Mouse (Mus musculus): Measurements from ENCODE around the gene 4933416C03Rik. TPM values are rescaled to one million over a fixed set of nuclear protein-coding genes. Genes with fewer than 3 reads are reported as not detected.

4933416C03Rik gene
- polyA plus RNA-seq, 1 experiment from 2014 or later, result 0.19 TPM

GRCm38 (mm10) chr10:116098470-116098869 is 15.2 kb downstream of the 4933416C03Rik start:
- Histone ChIP-seq H3K36me3 (ENCODE audit: control insufficient read depth, insufficient read depth) (no peaks in the 10 kb centered on the region), H3K4me1 (replicated peaks; ENCODE audit: control insufficient read depth, insufficient read depth, low read length) (no peaks in the 10 kb centered on the region), H3K9ac (replicated peaks; ENCODE audit: low read depth, low read length) (no peak overlapping the region), H3K9me3 (ENCODE audit: control insufficient read depth, low read length) (no peaks in the 10 kb centered on the region), H3K4me2 (ENCODE audit: low read length) (no peak overlapping the region), H3K27ac (ENCODE audit: low read length) (no peak overlapping the region), H3K4me3 (replicated peaks; ENCODE audit: low read length) (no peak overlapping the region), H3K27me3 (replicated peaks; ENCODE audit: control insufficient read depth, insufficient read depth, low read length) (no peaks in the 10 kb centered on the region)
- no peak for ATAC-seq
- 96% methylated on average over 7 of the region's 7 CpGs for WGBS

GRCm38 (mm10) chr10:116096466-116096865 is 17.3 kb downstream of the 4933416C03Rik start:
- no peak overlapping the region for H3K4me3 ChIP-seq (replicated peaks; ENCODE audit: low read length)
- no peak for ATAC-seq
- H3K4me1 ChIP-seq (replicated peaks; ENCODE audit: control insufficient read depth, insufficient read depth, low read length), result no peaks in the 10 kb centered on the region
- H3K9me3 ChIP-seq (ENCODE audit: control insufficient read depth, low read length), result no peaks in the 10 kb centered on the region
- no peaks in the 10 kb centered on the region for H3K36me3 ChIP-seq (ENCODE audit: control insufficient read depth, insufficient read depth)
- no peak overlapping the region for H3K4me2 ChIP-seq (ENCODE audit: low read length)
- H3K27me3 ChIP-seq (replicated peaks; ENCODE audit: control insufficient read depth, insufficient read depth, low read length), result no peaks in the 10 kb centered on the region
- no peak overlapping the region for H3K27ac ChIP-seq (ENCODE audit: low read length)
- no peak overlapping the region for H3K9ac ChIP-seq (replicated peaks; ENCODE audit: low read depth, low read length)
- 76% methylated on average over 13 of the region's 13 CpGs for WGBS

GRCm38 (mm10) chr10:116083965-116084364 is 29.8 kb downstream of the 4933416C03Rik start:
- Histone ChIP-seq H3K36me3 (ENCODE audit: control insufficient read depth, insufficient read depth) (no peaks in the 10 kb centered on the region), H3K4me3 (replicated peaks; ENCODE audit: low read length) (no peak overlapping the region), H3K4me2 (ENCODE audit: low read length) (no peak overlapping the region), H3K9ac (replicated peaks; ENCODE audit: low read depth, low read length) (no peak overlapping the region), H3K9me3 (ENCODE audit: control insufficient read depth, low read length) (no peaks in the 10 kb centered on the region), H3K27me3 (replicated peaks; ENCODE audit: control insufficient read depth, insufficient read depth, low read length) (no peaks in the 10 kb centered on the region), H3K27ac (ENCODE audit: low read length) (no peak overlapping the region), H3K4me1 (replicated peaks; ENCODE audit: control insufficient read depth, insufficient read depth, low read length) (0 out of 2 replicates have a peak, but pooled peaks cover 3% of the 10 kb centered on the region)
- WGBS, result 26% methylated on average over 3 of the region's 3 CpGs
- ATAC-seq, result no peak

GRCm38 (mm10) chr10:116080841-116081240 is 32.9 kb downstream of the 4933416C03Rik start:
- H3K27me3 ChIP-seq (replicated peaks; ENCODE audit: control insufficient read depth, insufficient read depth, low read length), result no peaks in the 10 kb centered on the region
- H3K36me3 ChIP-seq (ENCODE audit: control insufficient read depth, insufficient read depth), result no peaks in the 10 kb centered on the region
- H3K4me2 ChIP-seq (ENCODE audit: low read length), result no peak overlapping the region
- H3K27ac ChIP-seq (ENCODE audit: low read length), result no peak overlapping the region
- WGBS, result 92% methylated on average over 6 of the region's 6 CpGs
- H3K9me3 ChIP-seq (ENCODE audit: control insufficient read depth, low read length), result no peaks in the 10 kb centered on the region
- no peak overlapping the region for H3K9ac ChIP-seq (replicated peaks; ENCODE audit: low read depth, low read length)
- no peak overlapping the region for H3K4me3 ChIP-seq (replicated peaks; ENCODE audit: low read length)
- 0 out of 2 replicates have a peak, but pooled peaks cover 3% of the 10 kb centered on the region for H3K4me1 ChIP-seq (replicated peaks; ENCODE audit: control insufficient read depth, insufficient read depth, low read length)
- no peak for ATAC-seq

GRCm38 (mm10) chr10:116079396-116079795 is 34.3 kb downstream of the 4933416C03Rik start:
- ATAC-seq, result no peak
- no peaks in the 10 kb centered on the region for H3K27me3 ChIP-seq (replicated peaks; ENCODE audit: control insufficient read depth, insufficient read depth, low read length)
- H3K4me1 ChIP-seq (replicated peaks; ENCODE audit: control insufficient read depth, insufficient read depth, low read length), result 0 out of 2 replicates have a peak, but pooled peaks cover 3% of the 10 kb centered on the region
- no peak overlapping the region for H3K9ac ChIP-seq (replicated peaks; ENCODE audit: low read depth, low read length)
- H3K36me3 ChIP-seq (ENCODE audit: control insufficient read depth, insufficient read depth), result no peaks in the 10 kb centered on the region
- no peak overlapping the region for H3K27ac ChIP-seq (ENCODE audit: low read length)
- 42% methylated on average over 7 of the region's 7 CpGs for WGBS
- no peaks in the 10 kb centered on the region for H3K9me3 ChIP-seq (ENCODE audit: control insufficient read depth, low read length)
- H3K4me3 ChIP-seq (replicated peaks; ENCODE audit: low read length), result no peak overlapping the region
- no peak overlapping the region for H3K4me2 ChIP-seq (ENCODE audit: low read length)

GRCm38 (mm10) chr10:116078636-116079035 is 35.1 kb downstream of the 4933416C03Rik start:
- H3K4me1 ChIP-seq (replicated peaks; ENCODE audit: control insufficient read depth, insufficient read depth, low read length), result no peaks in the 10 kb centered on the region
- 88% methylated on average over 5 of the region's 5 CpGs for WGBS
- H3K4me3 ChIP-seq (replicated peaks; ENCODE audit: low read length), result no peak overlapping the region
- no peak for ATAC-seq
- H3K4me2 ChIP-seq (ENCODE audit: low read length), result no peak overlapping the region
- no peaks in the 10 kb centered on the region for H3K36me3 ChIP-seq (ENCODE audit: control insufficient read depth, insufficient read depth)
- H3K9ac ChIP-seq (replicated peaks; ENCODE audit: low read depth, low read length), result no peak overlapping the region
- no peaks in the 10 kb centered on the region for H3K27me3 ChIP-seq (replicated peaks; ENCODE audit: control insufficient read depth, insufficient read depth, low read length)
- H3K9me3 ChIP-seq (ENCODE audit: control insufficient read depth, low read length), result no peaks in the 10 kb centered on the region
- no peak overlapping the region for H3K27ac ChIP-seq (ENCODE audit: low read length)

GRCm38 (mm10) chr10:116075954-116076353 is 37.8 kb downstream of the 4933416C03Rik start:
- ATAC-seq, result no peak
- Histone ChIP-seq H3K4me2 (ENCODE audit: low read length) (no peak overlapping the region), H3K9ac (replicated peaks; ENCODE audit: low read depth, low read length) (no peak overlapping the region), H3K27ac (ENCODE audit: low read length) (no peak overlapping the region), H3K4me3 (replicated peaks; ENCODE audit: low read length) (no peak overlapping the region), H3K9me3 (ENCODE audit: control insufficient read depth, low read length) (no peaks in the 10 kb centered on the region), H3K27me3 (replicated peaks; ENCODE audit: control insufficient read depth, insufficient read depth, low read length) (no peaks in the 10 kb centered on the region), H3K4me1 (replicated peaks; ENCODE audit: control insufficient read depth, insufficient read depth, low read length) (no peaks in the 10 kb centered on the region), H3K36me3 (ENCODE audit: control insufficient read depth, insufficient read depth) (no peaks in the 10 kb centered on the region)
- 88% methylated on average over 5 of the region's 5 CpGs for WGBS

Other genes with a start within 250 kb of the 4933416C03Rik start
- gene Ptprr, start 95.7 kb downstream of the 4933416C03Rik start, polyA plus RNA-seq (2015; fragmentation: Nextera tagmentation; extraction: Ambion mirVana), result 10.4 and 13.4 TPM in 2 replicates
- gene Ptprb, start 161.6 kb upstream of the 4933416C03Rik start, polyA plus RNA-seq (2015; fragmentation: Nextera tagmentation; extraction: Ambion mirVana), result 3.0 and 3.1 TPM in 2 replicates

Data from forebrain, embryonic 16.5 days (tissue).